Mouse (Mus musculus): Measurements from ENCODE around the gene Rgs6.

GRCm38 (mm10) chr12:82723017-82723540, 135.0 kb downstream of the Rgs6 start:
- TF ChIP-seq GATA1 (IDR thresholded peaks at IDR 0.05; ENCODE audit: borderline replicate concordance, low read length): no peak
- TF ChIP-seq FLI1 (IDR thresholded peaks at IDR 0.05; ENCODE audit: low read length): no peak

All from megakaryocyte, embryonic 14.5 days (primary cell).